Mouse (Mus musculus): ENCODE measurements around the gene Vti1b.

Gene Vti1b

GRCm38 (mm10) chr12:79136949-79137348 lies 35.5 kb downstream of the Vti1b start:
- no peak for DNase-seq

GRCm38 (mm10) chr12:79135105-79135504 lies 37.4 kb downstream of the Vti1b start:
- DNase-seq: no peak

GRCm38 (mm10) chr12:79134676-79135075 lies 37.8 kb downstream of the Vti1b start:
- no peak for DNase-seq

- no peak for DNase-seq
Observed at GRCm38 (mm10) chr12:79131706-79132460, 40.6 kb downstream of the Vti1b start.

GRCm38 (mm10) chr12:79131178-79131675 lies 41.2 kb downstream of the Vti1b start:
- no peak for DNase-seq

- DNase-seq: peak; percentile 77 to 82
Observed at GRCm38 (mm10) chr12:79130299-79131177, 41.9 kb downstream of the Vti1b start, which contains the start of gene Arg2. Gene Arg2, plus strand, starts transcription at chr12:79130777.

GRCm38 (mm10) chr12:79122820-79123219 lies 49.6 kb downstream of the Vti1b start:
- no peak for DNase-seq

GRCm38 (mm10) chr12:79118991-79119390 lies 53.5 kb downstream of the Vti1b start:
- no peak for DNase-seq
